Mouse (Mus musculus): ENCODE data around the gene Irgm2.
"Not testable (repeated sequence)": the region's sequence is repeated elsewhere in the genome, so short reads cannot be mapped to it uniquely, and the experiment has no call there.

Gene Irgm2

GRCm38 (mm10) chr11:58199229-58200037 is at the start of gene Irgm2, which contains the start of gene Igtp:
TSS of gene Irgm2 (plus strand) at chr11:58199618.
TSS of gene Igtp (plus strand) at chr11:58199556.
- DNase-seq = peak; percentile 78

- no peak for DNase-seq
Measured at GRCm38 (mm10) chr11:58155458-58155857, 44.0 kb upstream of the Irgm2 start.

DNA sequence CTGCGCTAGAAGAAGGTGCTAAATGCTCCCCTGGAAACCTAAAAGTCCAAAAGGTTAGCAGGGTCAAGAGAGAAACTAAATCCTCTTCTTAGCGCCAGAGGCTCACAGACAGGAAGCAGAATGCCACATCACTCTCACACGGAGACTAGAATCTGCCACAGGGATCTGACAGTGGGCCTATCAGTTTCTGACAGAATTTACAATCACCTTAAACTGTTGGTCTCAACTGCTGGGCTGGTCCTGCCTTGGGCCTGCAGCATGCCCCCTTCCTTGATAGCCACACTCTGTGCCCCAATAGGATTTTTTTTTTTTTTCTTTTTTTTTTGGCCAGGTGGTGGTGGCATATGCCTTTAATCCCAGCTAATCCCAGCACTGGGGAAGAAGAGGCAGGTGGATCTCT is 42.5 kb upstream of the Irgm2 start:
- DNase-seq = no peak

- no peak for DNase-seq
Measured at GRCm38 (mm10) chr11:58165072-58165471, 34.3 kb upstream of the Irgm2 start.

GRCm38 (mm10) chr11:58167822-58168166 is 31.6 kb upstream of the Irgm2 start:
- DNase-seq = no peak

DNA sequence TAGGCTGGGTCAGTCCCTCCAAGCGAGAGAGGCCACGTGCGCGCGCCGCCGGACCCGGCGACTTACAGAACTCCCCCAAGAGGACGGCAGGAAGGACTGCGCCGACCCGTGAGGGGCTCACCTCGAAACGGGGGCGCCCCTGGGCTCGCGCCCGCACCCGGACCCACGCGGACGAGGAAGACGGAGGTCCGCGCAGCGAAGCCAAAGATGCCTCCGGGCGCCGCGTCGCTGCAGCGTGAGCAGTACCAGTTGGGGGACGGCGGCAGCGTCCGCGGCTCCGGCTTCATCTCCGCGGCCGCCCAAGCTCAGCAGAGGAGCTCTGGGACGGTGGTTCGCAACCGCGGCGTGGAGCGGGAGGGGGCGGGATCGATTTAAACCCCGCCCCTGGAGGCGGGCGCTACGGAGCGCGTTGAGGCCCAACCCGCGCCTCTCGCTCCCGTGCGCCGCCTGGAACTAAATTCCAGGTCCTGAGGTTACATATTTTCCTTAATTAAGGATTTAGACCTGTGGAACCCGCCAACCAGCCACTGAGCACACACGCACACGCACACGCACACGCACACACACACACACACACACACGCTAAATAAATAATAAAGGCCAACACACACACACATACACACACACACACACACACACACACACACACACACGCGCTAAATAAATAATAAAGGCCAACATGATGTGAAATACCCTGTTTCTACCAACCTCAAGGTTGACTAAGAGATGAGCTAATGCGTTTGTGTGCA is 31.1 kb upstream of the Irgm2 start, which contains the start of gene Gemin5:
Gemin5 (minus strand) TSS at position 373 of the 749 bp plus-strand sequence.
- peak; percentile 86 for DNase-seq

GRCm38 (mm10) chr11:58169666-58170065 is 29.8 kb upstream of the Irgm2 start:
- no peak for DNase-seq

- peak; percentile 98 for DNase-seq
Measured at GRCm38 (mm10) chr11:58171459-58172091, 27.8 kb upstream of the Irgm2 start, which contains the start of gene Mrpl22. TSS of gene Mrpl22 (plus strand) at chr11:58171661.

DNA sequence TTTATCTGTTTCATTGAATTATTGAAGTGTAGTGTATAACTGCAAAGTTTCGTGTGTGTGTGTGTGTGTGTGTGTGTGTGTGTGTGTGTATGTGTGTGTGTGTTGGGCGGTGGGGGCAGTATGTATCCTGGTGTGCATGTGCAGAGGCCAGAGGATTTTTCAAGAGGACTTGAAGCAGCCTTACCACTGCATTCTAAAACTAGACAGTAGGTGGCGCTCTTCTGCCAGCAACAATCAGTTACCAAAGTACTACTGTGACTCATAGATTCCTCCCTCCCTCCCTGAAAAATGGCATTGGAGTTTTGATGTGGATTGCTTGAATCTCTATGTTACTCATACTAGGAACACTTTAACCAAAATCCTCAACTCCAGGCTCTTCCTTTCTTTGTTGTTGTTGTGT is 19.9 kb upstream of the Irgm2 start:
- DNase-seq = peak; percentile 82

DNA sequence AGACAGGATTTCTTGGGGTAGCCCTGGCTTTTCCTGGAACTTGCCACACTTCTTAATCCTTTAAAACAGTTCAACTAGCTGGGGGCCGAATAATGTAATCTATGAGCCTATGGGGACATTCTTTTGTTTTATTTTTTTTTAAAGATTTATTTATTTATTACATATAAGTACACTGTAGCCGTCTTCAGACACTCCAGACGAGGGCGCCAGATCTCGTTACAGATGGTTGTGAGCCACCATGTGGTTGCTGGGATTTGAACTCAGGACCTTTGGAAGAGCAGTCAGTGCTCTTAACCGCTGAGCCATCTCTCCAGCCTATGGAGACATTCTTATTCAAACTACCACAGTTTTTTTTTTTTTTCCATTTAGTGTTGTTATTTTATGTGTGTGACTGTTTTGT is 19.4 kb upstream of the Irgm2 start:
- DNase-seq = not testable (repeated sequence)

DNA sequence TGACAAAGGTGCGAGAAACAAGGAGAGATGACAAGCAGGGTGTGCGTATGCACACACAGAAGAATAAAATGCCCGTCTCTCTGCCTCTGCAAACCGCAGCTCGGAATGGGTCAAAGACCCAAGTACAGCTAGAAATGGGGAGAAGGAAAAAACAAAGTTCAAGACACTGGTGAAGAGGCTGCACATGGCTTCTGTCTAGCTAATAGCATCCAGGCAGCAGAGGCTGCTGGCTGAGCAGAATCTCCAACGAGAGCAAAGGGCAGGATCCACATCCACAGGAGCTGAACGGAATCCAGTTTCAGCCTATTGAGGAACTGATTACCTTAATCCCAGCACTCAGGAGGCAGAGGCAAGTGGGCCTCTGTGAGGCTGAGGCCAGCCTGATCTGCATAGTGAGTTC is 18.7 kb upstream of the Irgm2 start:
- DNase-seq = no peak

GRCm38 (mm10) chr11:58183579-58183978 is 15.8 kb upstream of the Irgm2 start:
- DNase-seq = no peak

GRCm38 (mm10) chr11:58189675-58190074 is 9.7 kb upstream of the Irgm2 start:
- DNase-seq = no peak

- DNase-seq = no peak
Measured at GRCm38 (mm10) chr11:58193326-58193725, 6.1 kb upstream of the Irgm2 start.

- DNase-seq = no peak
Measured at GRCm38 (mm10) chr11:58193860-58194520, 5.4 kb upstream of the Irgm2 start.

GRCm38 (mm10) chr11:58198663-58199062 is 755 bp upstream of the Irgm2 start:
- DNase-seq = no peak

DNA sequence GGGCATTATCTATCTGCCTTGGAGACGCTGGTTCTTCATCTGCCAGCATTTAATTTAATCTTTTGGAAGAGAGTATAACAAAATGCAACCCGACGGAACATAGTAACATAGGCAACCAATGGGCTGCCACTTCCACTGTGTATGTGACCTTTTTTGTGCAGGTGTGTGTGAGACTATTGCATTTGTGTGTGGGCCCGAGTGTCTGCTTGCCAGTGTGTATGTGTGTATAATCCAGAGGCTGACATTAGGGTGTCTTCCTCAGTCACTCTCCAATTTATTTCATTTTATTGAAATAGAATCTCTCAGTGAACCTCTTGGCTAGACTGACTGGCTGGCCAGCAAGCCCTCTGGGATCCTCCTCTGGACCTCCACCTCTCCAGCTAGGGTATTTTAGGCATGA is 808 bp downstream of the Irgm2 start:
- no peak for DNase-seq

GRCm38 (mm10) chr11:58201052-58201451 is 1.6 kb downstream of the Irgm2 start:
- no peak for DNase-seq

- DNase-seq = no peak
Measured at GRCm38 (mm10) chr11:58210321-58210886, 11.0 kb downstream of the Irgm2 start.

DNA sequence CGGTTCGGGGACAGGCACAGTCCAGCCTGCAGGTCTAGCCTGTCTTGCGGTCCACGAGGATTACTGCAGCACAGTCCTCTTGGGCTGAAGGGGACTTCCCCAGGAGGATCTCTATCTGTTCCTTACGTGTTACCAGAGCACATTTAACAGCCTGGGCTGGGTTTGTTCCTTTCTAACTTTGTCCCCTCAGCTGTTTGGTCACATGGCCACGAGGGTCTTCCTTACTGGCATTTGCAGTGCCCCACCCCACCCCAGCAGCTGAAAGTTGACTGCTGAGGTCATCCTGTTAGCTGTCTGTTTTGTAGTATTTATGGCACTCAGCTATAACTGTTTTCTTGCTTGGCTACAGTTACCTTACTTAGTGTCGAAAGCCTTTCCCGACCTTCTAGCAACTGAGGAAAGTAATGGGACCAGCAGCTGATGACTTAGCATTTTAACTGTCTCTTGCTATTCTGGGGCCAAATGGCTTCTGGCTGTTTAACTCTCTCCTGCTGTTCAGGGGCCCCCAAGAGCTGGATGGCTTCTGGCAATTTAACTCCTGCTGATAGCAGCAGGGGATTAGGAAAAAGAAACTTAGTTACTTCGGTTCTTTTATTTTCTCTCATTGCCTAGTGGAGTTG is 11.8 kb downstream of the Irgm2 start:
- no peak for DNase-seq

GRCm38 (mm10) chr11:58211682-58212067 is 12.3 kb downstream of the Irgm2 start:
- no peak for DNase-seq

GRCm38 (mm10) chr11:58213673-58214342 is 14.4 kb downstream of the Irgm2 start:
- DNase-seq = no peak
